In the genomic region with DNA sequence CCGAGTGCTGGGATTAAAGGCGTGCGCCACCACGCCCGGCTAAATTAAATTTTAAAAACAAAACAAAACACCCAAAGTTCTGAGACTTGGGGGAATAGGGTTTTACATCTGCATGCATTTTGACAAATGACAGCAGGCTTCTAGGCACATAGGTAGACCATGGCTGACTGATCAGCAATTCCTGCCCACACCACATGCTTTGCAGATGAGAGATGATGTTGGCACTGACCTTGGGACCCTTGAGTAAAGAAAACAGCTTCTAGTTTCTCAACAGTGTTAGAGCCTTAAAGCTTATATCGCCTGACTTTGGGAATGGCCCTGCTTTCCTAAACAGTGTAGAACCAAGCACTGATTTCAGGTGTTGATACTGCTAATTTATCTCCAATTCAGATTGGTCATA, we compare ENCODE assay signal across 31 mouse cellular contexts.
"Had no signal": no experiment of that assay in that cellular context is flagged by ENCODE, and none has a peak within 500 bp of the region (broad histone marks: within the 10 kb centered on the region; RNA-seq: fewer than 3 reads in every experiment).

No protein-coding gene starts in this region.

- H3K36me3 ChIP-seq: heart, embryonic 15.5 days; hindbrain, embryonic 10.5 days; hindbrain, embryonic 12.5 days; hindbrain, embryonic 13.5 days; hindbrain, embryonic 15.5 days had no signal

- H3K9ac ChIP-seq: heart, embryonic 12.5 days; heart, embryonic 13.5 days; heart, embryonic 15.5 days; hindbrain, embryonic 12.5 days; hindbrain, embryonic 13.5 days; hindbrain, embryonic 14.5 days; hindbrain, embryonic 15.5 days had no signal

- H3K4me2 ChIP-seq: heart, embryonic 11.5 days; heart, embryonic 12.5 days; heart, embryonic 13.5 days; heart, embryonic 15.5 days; hindbrain, embryonic 12.5 days; hindbrain, embryonic 13.5 days; hindbrain, embryonic 14.5 days; hindbrain, embryonic 15.5 days had no signal

- H3K4me1 ChIP-seq: heart, embryonic 10.5 days; heart, embryonic 12.5 days; heart, embryonic 13.5 days; heart, embryonic 15.5 days; hindbrain, embryonic 10.5 days; hindbrain, embryonic 12.5 days; hindbrain, embryonic 13.5 days; hindbrain, embryonic 15.5 days had no signal

- ATAC-seq: hindbrain, embryonic 16.5 days; hindbrain, postnatal 0 days; inflammation-experienced regulatory T-cells, adult 6 months; intestine, embryonic 16.5 days had no signal

- H3K4me3 ChIP-seq: heart, adult 2 months; heart, embryonic 10.5 days; heart, embryonic 12.5 days; heart, embryonic 13.5 days; heart, embryonic 15.5 days; hindbrain, embryonic 10.5 days; hindbrain, embryonic 12.5 days; hindbrain, embryonic 13.5 days; hindbrain, embryonic 15.5 days; layer of hippocampus, adult 2 months; left cerebral cortex, adult 2 months had no signal

- DNase-seq: heart, adult 2 months; heart, postnatal 10 days; heart, postnatal 14 days; heart, postnatal 36 days; heart, postnatal 4 days; kidney, adult 18-20 months; kidney, adult 8-10 months; kidney, adult 9 months; kidney, postnatal 10 days; kidney, postnatal 14 days; kidney, postnatal 25 days; kidney, postnatal 36 days; kidney, postnatal 4 days; layer of hippocampus, adult 9-11 months; layer of hippocampus, postnatal 36 days had no signal

- H3K9me3 ChIP-seq: heart, embryonic 10.5 days; heart, embryonic 12.5 days; heart, embryonic 13.5 days; heart, embryonic 15.5 days; hindbrain, embryonic 10.5 days; hindbrain, embryonic 12.5 days; hindbrain, embryonic 13.5 days; hindbrain, embryonic 15.5 days had no signal

- H3K27me3 ChIP-seq: heart, embryonic 12.5 days; heart, embryonic 13.5 days; heart, embryonic 15.5 days; hindbrain, embryonic 12.5 days; hindbrain, embryonic 13.5 days; hindbrain, embryonic 15.5 days had no signal

- H3K27ac ChIP-seq: heart, adult 2 months; heart, embryonic 10.5 days; heart, embryonic 13.5 days; heart, embryonic 15.5 days; hindbrain, embryonic 10.5 days; hindbrain, embryonic 12.5 days; hindbrain, embryonic 13.5 days; hindbrain, embryonic 14.5 days; hindbrain, embryonic 15.5 days; hindbrain, postnatal 0 days; layer of hippocampus, adult 2 months; left cerebral cortex, adult 2 months had no signal
